Mouse (Mus musculus): Measurements from ENCODE around the gene B3galt5. TPM values are rescaled to one million over a fixed set of nuclear protein-coding genes. Genes with fewer than 3 reads are reported as not detected.

The B3galt5 gene
- 1.2 TPM for polyA plus RNA-seq (2017; shearing (Covaris generic))

GRCm38 (mm10) chr16:96235366-96235970, at the start of gene B3galt5:
TSS of gene B3galt5 (plus strand) at chr16:96235801.

DNA sequence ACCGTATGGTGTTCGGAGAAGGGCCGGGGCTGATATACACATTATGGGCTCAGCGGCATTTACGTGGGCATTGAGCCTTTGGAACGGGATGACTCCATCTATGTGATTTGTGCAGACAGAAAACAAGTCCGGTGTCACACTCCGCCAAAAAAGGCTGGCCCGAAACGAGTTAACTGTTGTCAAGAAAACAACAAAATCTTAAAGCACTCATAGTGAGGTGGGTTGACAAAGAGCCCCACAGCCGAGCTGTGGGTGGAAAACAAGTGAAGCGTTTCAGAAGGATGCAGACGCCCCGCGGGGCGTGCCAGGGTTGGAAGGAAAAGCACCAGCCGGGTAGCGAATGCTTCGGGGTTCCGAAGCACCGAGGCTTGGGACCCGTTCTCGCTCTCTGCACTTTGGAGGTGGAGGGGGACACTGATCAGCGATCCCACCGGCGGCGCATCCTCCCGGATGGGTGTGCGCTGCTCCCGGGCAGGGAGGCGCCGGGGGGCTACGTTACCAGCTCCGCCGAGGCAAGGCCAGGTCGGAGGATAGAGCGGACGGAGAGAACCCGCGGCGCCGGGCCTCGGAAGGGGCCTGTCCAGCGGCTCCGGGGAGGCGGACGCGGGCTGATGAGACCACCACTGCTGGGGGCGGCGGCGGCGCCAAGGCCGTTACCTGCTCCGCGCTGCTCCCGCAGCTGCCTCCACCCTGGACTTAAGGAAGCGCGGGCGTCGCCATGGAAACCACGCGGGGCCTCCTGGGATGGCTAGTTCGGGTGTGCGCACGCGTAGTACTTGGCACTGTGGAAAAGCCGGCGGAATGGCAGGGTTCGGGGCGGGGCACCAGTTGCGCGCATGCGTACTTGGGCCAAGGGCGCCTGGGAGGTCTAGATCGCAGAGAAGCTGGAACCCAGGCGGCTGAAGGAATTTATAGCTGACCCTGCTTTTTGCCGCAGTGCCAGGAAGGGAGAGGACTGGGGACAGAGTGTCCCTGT, 43.8 kb upstream of the B3galt5 start, which contains the start of gene Lca5l:
Lca5l (minus strand) TSS at position 741 of the 976 bp plus-strand sequence.

DNA sequence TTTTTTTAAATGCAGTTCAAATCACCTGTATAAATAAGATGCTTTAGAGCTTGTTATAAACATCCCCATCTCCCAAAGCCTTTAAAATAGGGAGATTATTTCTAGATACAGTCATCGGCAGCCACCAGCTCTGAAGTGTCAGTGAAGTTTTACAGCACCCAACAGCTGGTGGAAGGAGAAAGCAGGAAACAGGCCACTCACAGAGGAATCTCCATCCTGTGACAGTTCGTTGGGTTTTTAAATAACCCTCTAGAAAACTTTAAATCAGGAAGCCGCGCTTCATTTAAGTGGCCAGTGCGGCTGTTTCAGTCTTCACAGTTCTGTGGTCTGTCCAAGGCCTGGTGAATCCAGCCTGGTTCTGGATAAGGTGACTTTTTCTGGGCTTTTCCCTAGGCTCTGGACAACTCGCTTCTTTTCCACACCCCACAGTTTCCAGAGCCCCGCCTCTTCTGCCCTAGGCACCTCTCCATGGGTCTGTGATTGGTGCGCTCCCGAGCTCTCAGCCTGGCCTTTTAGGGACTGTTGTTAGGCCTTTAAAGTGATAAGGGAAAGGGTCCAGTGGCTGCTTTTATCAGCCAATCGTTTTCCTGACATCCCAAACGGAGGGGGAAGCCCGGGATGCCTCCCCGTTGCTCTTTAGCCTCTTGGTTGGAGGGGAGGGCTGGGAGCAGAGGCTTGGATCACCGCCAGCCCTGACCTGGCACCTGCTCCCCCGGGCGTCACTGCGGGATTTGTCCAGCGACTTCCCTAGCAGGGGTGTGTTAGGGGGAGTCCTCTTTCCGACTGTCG, 35.5 kb upstream of the B3galt5 start, which contains the start of gene Sh3bgr:
Sh3bgr (plus strand) TSS at position 538 of the 789 bp plus-strand sequence.

Other genes with a start within 250 kb of the B3galt5 start
- 62.1 TPM for gene Psmg1, start 244.8 kb upstream of the B3galt5 start, polyA plus RNA-seq (2017; shearing (Covaris generic))
- 82.4 TPM for gene Brwd1, start 153.3 kb upstream of the B3galt5 start, polyA plus RNA-seq (2017; shearing (Covaris generic))
- 137 TPM for gene Hmgn1, start 108.1 kb upstream of the B3galt5 start, polyA plus RNA-seq (2017; shearing (Covaris generic))
- 11.4 TPM for gene Wrb, start 90.4 kb upstream of the B3galt5 start, polyA plus RNA-seq (2017; shearing (Covaris generic))
- gene Lca5l, start 43.5 kb upstream of the B3galt5 start, polyA plus RNA-seq (2017; shearing (Covaris generic)): not detected
- 0.31 TPM for gene Sh3bgr, start 35.4 kb upstream of the B3galt5 start, polyA plus RNA-seq (2017; shearing (Covaris generic))
- gene Itgb2l, start 207.8 kb downstream of the B3galt5 start, polyA plus RNA-seq (2017; shearing (Covaris generic)): not detected
- not detected for gene Pcp4, start 231.8 kb downstream of the B3galt5 start, polyA plus RNA-seq (2017; shearing (Covaris generic))

Measured in CD4-positive, CD25-positive, alpha-beta regulatory T cell (primary cell).